Mouse (Mus musculus): ENCODE data around the gene Fhad1. TPM values are rescaled to one million over a fixed set of nuclear protein-coding genes. Genes with fewer than 3 reads are reported as not detected.

Gene Fhad1
- polyA plus RNA-seq, 1 experiment, result 0.07 TPM

DNA sequence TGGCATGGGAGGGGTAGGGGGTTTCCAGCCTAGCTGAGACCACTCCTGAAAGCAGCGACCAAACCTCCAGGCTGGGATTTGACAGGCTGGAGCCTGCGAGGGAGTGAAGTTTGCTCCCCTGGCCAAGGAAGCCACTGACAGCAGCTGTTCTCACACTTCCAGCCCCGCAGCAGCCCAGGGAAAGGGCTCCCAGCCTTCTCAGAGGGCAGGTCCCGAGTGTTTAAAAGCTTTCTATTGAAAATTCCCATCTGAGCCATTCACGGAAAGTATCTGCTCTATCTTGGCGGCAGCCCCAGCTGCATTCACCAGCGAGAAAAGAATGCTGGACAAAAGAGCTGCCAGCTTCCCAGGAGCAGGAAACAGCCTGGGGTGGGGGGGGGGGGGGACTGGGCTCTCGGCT, 114.9 kb downstream of the Fhad1 start:
- Histone ChIP-seq H3ac (ENCODE audit: control insufficient read depth, insufficient read length, low read depth) (no peak overlapping the region), H3K4me3 (ENCODE audit: insufficient read depth, poor library complexity, severe bottlenecking) (no peak overlapping the region), H3K36me3 (ENCODE audit: control insufficient read depth, insufficient read depth) (no peaks in the 10 kb centered on the region), H3K27me3 (ENCODE audit: control insufficient read depth, insufficient read depth, insufficient read length) (peaks cover 38% of the 10 kb centered on the region), H3K79me3 (ENCODE audit: low read depth) (no peaks in the 10 kb centered on the region), H3K79me2 (ENCODE audit: control insufficient read depth, insufficient read depth) (no peaks in the 10 kb centered on the region)
- no peak for TF ChIP-seq CEBPB (IDR thresholded peaks at IDR 0.05; ENCODE audit: low read depth)
- no peak for TF ChIP-seq MYOD1 (IDR thresholded peaks at IDR 0.05; ENCODE audit: control insufficient read depth, insufficient read length, low read depth)
- TF ChIP-seq FOSL1 (IDR thresholded peaks at IDR 0.05; ENCODE audit: insufficient read depth, low read length, poor library complexity, severe bottlenecking), result no peak
- no peak for TF ChIP-seq USF1 (IDR thresholded peaks at IDR 0.05; ENCODE audit: low read depth)
- TF ChIP-seq MAX (IDR thresholded peaks at IDR 0.05), result no peak
- no peak for TF ChIP-seq CTCF (IDR thresholded peaks at IDR 0.05; ENCODE audit: control insufficient read depth, insufficient read depth, insufficient read length)
- no peak for TF ChIP-seq MYOG (IDR thresholded peaks at IDR 0.05; ENCODE audit: control insufficient read depth, extremely low read depth, insufficient read length)

- H3K4me3 ChIP-seq (ENCODE audit: insufficient read depth, poor library complexity, severe bottlenecking), result no peak overlapping the region
- H3K36me3 ChIP-seq (ENCODE audit: control insufficient read depth, insufficient read depth), result no peaks in the 10 kb centered on the region
- H3ac ChIP-seq (ENCODE audit: control insufficient read depth, insufficient read length, low read depth), result no peak overlapping the region
- no peaks in the 10 kb centered on the region for H3K79me3 ChIP-seq (ENCODE audit: low read depth)
- TF ChIP-seq FOSL1 (IDR thresholded peaks at IDR 0.05; ENCODE audit: insufficient read depth, low read length, poor library complexity, severe bottlenecking) (no peak), MYOD1 (IDR thresholded peaks at IDR 0.05; ENCODE audit: control insufficient read depth, insufficient read length, low read depth) (no peak), MYOG (IDR thresholded peaks at IDR 0.05; ENCODE audit: control insufficient read depth, extremely low read depth, insufficient read length) (no peak), CTCF (IDR thresholded peaks at IDR 0.05; ENCODE audit: control insufficient read depth, insufficient read depth, insufficient read length) (no peak), CEBPB (IDR thresholded peaks at IDR 0.05; ENCODE audit: low read depth) (no peak), USF1 (IDR thresholded peaks at IDR 0.05; ENCODE audit: low read depth) (no peak), MAX (IDR thresholded peaks at IDR 0.05) (no peak)
- H3K79me2 ChIP-seq (ENCODE audit: control insufficient read depth, insufficient read depth), result no peaks in the 10 kb centered on the region
- H3K27me3 ChIP-seq (ENCODE audit: control insufficient read depth, insufficient read depth, insufficient read length), result peaks cover 33% of the 10 kb centered on the region
These were observed 116.0 kb downstream of the Fhad1 start for GRCm38 (mm10) chr4:141898905-141899304.

DNA sequence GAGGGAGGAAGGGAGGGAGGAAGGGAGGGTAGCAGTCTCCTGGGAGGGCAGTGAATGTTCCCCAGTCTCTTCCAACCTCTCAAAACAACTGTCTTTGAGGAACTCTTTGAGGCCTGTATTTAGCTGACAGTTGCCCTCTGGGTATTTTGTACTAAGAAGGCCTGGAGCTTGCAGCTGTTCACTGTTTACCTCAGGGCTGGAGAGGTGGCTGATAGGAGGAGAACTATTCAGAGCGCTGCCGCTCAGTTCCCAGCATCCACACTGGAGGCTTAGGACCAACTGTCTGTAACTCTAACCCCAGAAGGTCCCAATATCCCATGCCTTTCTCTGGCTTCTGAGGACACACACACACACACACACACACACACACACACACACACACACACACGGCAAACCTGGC, 117.0 kb downstream of the Fhad1 start:
- Histone ChIP-seq H3K36me3 (ENCODE audit: control insufficient read depth, insufficient read depth) (no peaks in the 10 kb centered on the region), H3K27me3 (ENCODE audit: control insufficient read depth, insufficient read depth, insufficient read length) (peaks cover 25% of the 10 kb centered on the region), H3K4me3 (ENCODE audit: insufficient read depth, poor library complexity, severe bottlenecking) (no peak overlapping the region), H3K79me2 (ENCODE audit: control insufficient read depth, insufficient read depth) (no peaks in the 10 kb centered on the region), H3K79me3 (ENCODE audit: low read depth) (no peaks in the 10 kb centered on the region), H3ac (ENCODE audit: control insufficient read depth, insufficient read length, low read depth) (no peak overlapping the region)
- no peak for TF ChIP-seq MYOD1 (IDR thresholded peaks at IDR 0.05; ENCODE audit: control insufficient read depth, insufficient read length, low read depth)
- no peak for TF ChIP-seq MYOG (IDR thresholded peaks at IDR 0.05; ENCODE audit: control insufficient read depth, extremely low read depth, insufficient read length)
- no peak for TF ChIP-seq CTCF (IDR thresholded peaks at IDR 0.05; ENCODE audit: control insufficient read depth, insufficient read depth, insufficient read length)
- TF ChIP-seq MAX (IDR thresholded peaks at IDR 0.05), result no peak
- no peak for TF ChIP-seq USF1 (IDR thresholded peaks at IDR 0.05; ENCODE audit: low read depth)
- no peak for TF ChIP-seq CEBPB (IDR thresholded peaks at IDR 0.05; ENCODE audit: low read depth)
- no peak for TF ChIP-seq FOSL1 (IDR thresholded peaks at IDR 0.05; ENCODE audit: insufficient read depth, low read length, poor library complexity, severe bottlenecking)

DNA sequence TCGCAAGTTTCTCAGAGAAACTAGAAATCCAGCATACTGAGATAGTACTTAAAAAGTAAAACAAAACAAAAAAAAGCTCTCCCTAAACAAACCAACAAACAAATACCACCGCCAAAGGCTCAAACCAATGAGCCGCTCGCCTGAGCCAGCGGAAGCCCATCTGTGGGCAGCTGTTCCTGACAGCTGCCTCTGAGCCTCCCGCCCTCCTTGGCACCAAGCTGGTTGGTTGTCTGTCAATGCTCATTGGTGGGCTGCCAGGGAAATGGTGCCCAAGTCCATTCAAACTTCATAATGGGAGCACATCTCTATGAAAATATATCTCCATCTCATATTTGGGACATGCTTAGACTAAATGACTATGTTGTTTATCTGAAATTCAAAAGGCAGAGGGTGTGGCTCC, 117.7 kb downstream of the Fhad1 start:
- Histone ChIP-seq H3K4me3 (ENCODE audit: insufficient read depth, poor library complexity, severe bottlenecking) (no peak overlapping the region), H3ac (ENCODE audit: control insufficient read depth, insufficient read length, low read depth) (no peak overlapping the region), H3K79me2 (ENCODE audit: control insufficient read depth, insufficient read depth) (no peaks in the 10 kb centered on the region), H3K79me3 (ENCODE audit: low read depth) (no peaks in the 10 kb centered on the region), H3K27me3 (ENCODE audit: control insufficient read depth, insufficient read depth, insufficient read length) (peaks cover 25% of the 10 kb centered on the region), H3K36me3 (ENCODE audit: control insufficient read depth, insufficient read depth) (no peaks in the 10 kb centered on the region)
- TF ChIP-seq FOSL1 (IDR thresholded peaks at IDR 0.05; ENCODE audit: insufficient read depth, low read length, poor library complexity, severe bottlenecking) (no peak), CTCF (IDR thresholded peaks at IDR 0.05; ENCODE audit: control insufficient read depth, insufficient read depth, insufficient read length) (no peak), MYOG (IDR thresholded peaks at IDR 0.05; ENCODE audit: control insufficient read depth, extremely low read depth, insufficient read length) (no peak), MYOD1 (IDR thresholded peaks at IDR 0.05; ENCODE audit: control insufficient read depth, insufficient read length, low read depth) (no peak)

DNA sequence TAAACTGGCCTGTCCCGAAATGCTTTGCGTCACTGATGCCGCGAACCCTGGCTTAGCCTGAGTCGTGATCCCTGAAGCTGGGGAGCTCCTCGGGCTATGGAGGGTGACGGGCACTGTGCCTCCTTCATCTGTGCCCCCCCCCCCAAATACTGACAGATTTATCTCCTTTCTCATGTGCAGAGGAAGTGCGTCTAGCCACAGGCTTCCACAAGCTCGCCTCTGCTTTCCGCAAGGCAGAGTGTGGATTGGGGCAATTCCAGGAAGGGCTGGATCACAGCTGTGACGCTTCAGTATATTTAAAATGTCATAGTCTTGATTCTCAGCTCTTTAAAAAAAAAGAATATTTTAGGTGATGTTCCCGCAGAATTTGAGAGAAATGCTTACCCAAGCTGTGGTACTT, 119.1 kb downstream of the Fhad1 start:
- H3K79me3 ChIP-seq (ENCODE audit: low read depth), result no peaks in the 10 kb centered on the region
- no peaks in the 10 kb centered on the region for H3K79me2 ChIP-seq (ENCODE audit: control insufficient read depth, insufficient read depth)
- peaks cover 25% of the 10 kb centered on the region for H3K27me3 ChIP-seq (ENCODE audit: control insufficient read depth, insufficient read depth, insufficient read length)
- H3K36me3 ChIP-seq (ENCODE audit: control insufficient read depth, insufficient read depth), result no peaks in the 10 kb centered on the region
- no peak overlapping the region for H3ac ChIP-seq (ENCODE audit: control insufficient read depth, insufficient read length, low read depth)
- TF ChIP-seq CEBPB (IDR thresholded peaks at IDR 0.05; ENCODE audit: low read depth) (no peak), USF1 (IDR thresholded peaks at IDR 0.05; ENCODE audit: low read depth) (no peak)
- H3K4me3 ChIP-seq (ENCODE audit: insufficient read depth, poor library complexity, severe bottlenecking), result no peak overlapping the region

DNA sequence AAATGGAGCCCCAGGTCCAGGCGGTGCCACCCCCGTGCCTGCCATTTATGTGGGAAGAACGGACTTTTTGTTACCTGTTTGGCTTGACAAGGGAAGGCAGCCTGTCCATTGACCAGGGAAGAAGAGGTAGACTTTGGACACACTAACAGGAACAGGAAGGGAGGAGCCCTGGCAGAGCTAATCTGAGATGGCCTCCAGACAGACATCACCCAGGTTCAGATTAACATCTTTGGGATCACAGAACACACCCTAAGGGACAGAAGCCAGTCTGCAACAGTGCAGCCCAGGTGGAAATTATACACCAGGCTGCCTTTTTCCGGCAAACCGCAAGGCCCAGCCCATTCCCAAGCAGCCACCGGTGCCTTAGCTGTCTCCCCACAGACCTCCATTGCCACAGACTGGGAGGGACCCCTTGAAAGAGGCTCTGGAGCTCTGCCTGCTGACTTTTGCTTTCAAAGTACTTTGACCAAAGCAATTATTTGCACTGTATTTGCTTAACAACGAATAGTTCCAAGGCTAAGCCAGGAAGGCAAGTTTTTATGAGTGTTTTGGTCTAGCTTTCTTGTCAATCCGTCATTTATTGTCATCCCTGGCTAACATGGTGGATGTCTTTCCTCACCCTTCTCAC, 121.6 kb downstream of the Fhad1 start:
- Histone ChIP-seq H3K36me3 (ENCODE audit: control insufficient read depth, insufficient read depth) (no peaks in the 10 kb centered on the region), H3ac (ENCODE audit: control insufficient read depth, insufficient read length, low read depth) (no peak overlapping the region), H3K4me3 (ENCODE audit: insufficient read depth, poor library complexity, severe bottlenecking) (no peak overlapping the region), H3K79me3 (ENCODE audit: low read depth) (no peaks in the 10 kb centered on the region), H3K79me2 (ENCODE audit: control insufficient read depth, insufficient read depth) (no peaks in the 10 kb centered on the region), H3K27me3 (ENCODE audit: control insufficient read depth, insufficient read depth, insufficient read length) (peaks cover 16% of the 10 kb centered on the region)
- no peak for TF ChIP-seq MYOG (IDR thresholded peaks at IDR 0.05; ENCODE audit: control insufficient read depth, extremely low read depth, insufficient read length)

Measured in C2C12 (cell line).